Mouse (Mus musculus) hematopoietic stem cell, adult 5-6 weeks (primary cell): ENCODE data around the gene Serpina3g. TPM values are rescaled to one million over a fixed set of nuclear protein-coding genes. Genes with fewer than 3 reads are reported as not detected.

Source experiments
- ATAC-seq, 2 experiments: fragments of 125-278 bp in 1 of 2; replicated peaks in 1 of 2; 2 replicates each; pipeline ENCODE4 v1.8.0; 2016 to 2017; ENCODE audit warnings: inconsistent platforms in 2 of 2, mild to moderate bottlenecking in 2 of 2, moderate number of reproducible peaks in 2 of 2, low read depth in 1 of 2, moderate TSS enrichment in 1 of 2; ENCODE audit not compliant: low FRiP score in 2 of 2, poor library complexity in 2 of 2, severe bottlenecking in 2 of 2, insufficient read depth in 1 of 2, low TSS enrichment in 1 of 2
- total RNA-seq: library from RNA; stranded (forward); fragments of 172-1452, 232-1000 nt; gene quantifications from 2 replicates; pipeline ENCODE4 v1.2.3, GENCODE M21; 2017

Serpina3g gene
- total RNA-seq, 1 experiment from 2014 or later: 197 TPM

- no peak for ATAC-seq
Measured at GRCm38 (mm10) chr12:104262863-104263262, 26.8 kb downstream of the Serpina3g start, which contains the start of gene Serpina3i. Gene Serpina3i (plus strand): TSS chr12:104263122.

GRCm38 (mm10) chr12:104266374-104266773 is 30.3 kb downstream of the Serpina3g start:
- ATAC-seq: peak in 1 of 2 experiments; percentile 32; a peak in 2 of 4 replicates

- ATAC-seq: no peak
Measured at GRCm38 (mm10) chr12:104278216-104279055, 42.4 kb downstream of the Serpina3g start.

- ATAC-seq: no peak
Measured at GRCm38 (mm10) chr12:104279056-104279435, 43.0 kb downstream of the Serpina3g start.

GRCm38 (mm10) chr12:104283380-104283779 is 47.3 kb downstream of the Serpina3g start:
- no peak for ATAC-seq

- ATAC-seq: no peak
Measured at GRCm38 (mm10) chr12:104288336-104288735, 52.3 kb downstream of the Serpina3g start.

GRCm38 (mm10) chr12:104289872-104290271 is 53.8 kb downstream of the Serpina3g start:
- ATAC-seq: no peak

Other genes with a start within 250 kb of the Serpina3g start
- gene Serpina11, start 246.3 kb upstream of the Serpina3g start, total RNA-seq: 1.1 TPM in 1 of 2 replicates, not detected in the other
- not detected in 2 replicates for gene Serpina9, start 222.5 kb upstream of the Serpina3g start, total RNA-seq
- not detected in 2 replicates for gene Serpina12, start 191.8 kb upstream of the Serpina3g start, total RNA-seq
- not detected in 2 replicates for gene Serpina5, start 135.1 kb upstream of the Serpina3g start, total RNA-seq
- gene Serpina3a, start 123.5 kb upstream of the Serpina3g start, total RNA-seq: not detected in 2 replicates
- not detected in 2 replicates for gene Serpina3b, start 108.2 kb upstream of the Serpina3g start, total RNA-seq
- not detected in 2 replicates for gene Serpina3c, start 82.4 kb upstream of the Serpina3g start, total RNA-seq
- 7.3 and 9.6 TPM in 2 replicates for gene Serpina3f, start 21.7 kb upstream of the Serpina3g start, total RNA-seq
- 0.10 TPM in 1 of 2 replicates, not detected in the other for gene Serpina3i, start 26.9 kb downstream of the Serpina3g start, total RNA-seq
- gene Serpina3j, start 78.3 kb downstream of the Serpina3g start, total RNA-seq: not detected in 2 replicates
- not detected in 2 replicates for gene Serpina3k, start 102.2 kb downstream of the Serpina3g start, total RNA-seq
- gene Serpina3m, start 102.2 kb downstream of the Serpina3g start, total RNA-seq: not detected in 2 replicates
- not detected in 2 replicates for gene Serpina3n, start 170.5 kb downstream of the Serpina3g start, total RNA-seq
- not detected in 2 replicates for gene Gsc, start 237.1 kb downstream of the Serpina3g start, total RNA-seq